Mouse (Mus musculus) neural tube, embryonic 10.5 days (tissue): ENCODE data around the gene Rhox3a2.
"Not testable (repeated sequence)": the region's sequence is repeated elsewhere in the genome, so short reads cannot be mapped to it uniquely, and the experiment has no call there.

Source experiments
- DNase-seq: peaks from one replicate; pipeline ENCODE4 v3.0.0-alpha.2; 2017; ENCODE audit warnings: low spot score; ENCODE audit errors: extremely low spot score

Rhox3a2 gene

DNA sequence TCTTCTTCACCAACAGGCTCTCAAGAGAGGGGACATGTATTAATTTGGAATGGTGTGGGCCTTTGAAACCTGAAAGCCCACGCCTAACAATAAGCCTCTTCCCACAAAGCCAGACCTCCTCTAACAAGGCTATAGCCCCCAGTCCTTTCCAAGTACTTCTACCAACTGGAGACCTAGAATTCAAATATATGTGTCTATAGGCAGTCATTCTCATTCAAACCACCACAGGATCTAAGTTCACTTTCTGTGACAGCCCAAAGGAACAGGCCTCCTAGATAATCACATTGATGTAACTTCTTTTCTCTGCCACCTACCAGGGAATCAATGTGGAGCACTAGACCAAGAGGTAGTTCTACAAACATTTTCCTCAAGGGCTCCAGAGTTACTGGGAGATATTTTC is at the start of gene Rhox3a2:
TSS of gene Rhox3a2 (plus strand) at position 301 of the 400 bp plus-strand sequence.
- DNase-seq, result not testable (repeated sequence)

GRCm38 (mm10) chrX:37390548-37390947 is 10.7 kb downstream of the Rhox3a2 start, which contains the start of gene Rhox4a2:
Gene Rhox4a2, plus strand, starts transcription at chrX:37390848.
- DNase-seq, result not testable (repeated sequence)

DNA sequence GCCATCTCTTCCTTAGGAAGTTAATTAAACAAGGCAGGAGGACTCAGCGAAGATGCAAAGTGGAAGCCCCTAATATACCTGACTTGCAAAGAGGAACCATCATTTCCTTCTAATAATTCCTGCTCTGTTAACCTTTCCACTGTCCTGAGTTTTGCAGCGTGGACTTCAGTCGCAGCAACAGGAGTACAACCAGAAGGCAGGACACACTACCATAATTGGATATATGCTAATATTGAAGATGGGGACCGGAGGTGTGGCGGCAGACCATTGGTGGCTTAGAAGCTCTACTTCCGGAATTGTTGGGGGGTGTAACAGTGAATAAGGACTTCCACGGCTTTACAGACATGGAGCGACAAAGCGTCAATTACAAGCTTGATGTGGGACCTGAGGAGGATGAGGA is 31.9 kb downstream of the Rhox3a2 start, which contains the start of gene Rhox2b:
TSS of gene Rhox2b (plus strand) at position 301 of the 400 bp plus-strand sequence.
- not testable (repeated sequence) for DNase-seq

GRCm38 (mm10) chrX:37432194-37432593 is 52.4 kb downstream of the Rhox3a2 start, which contains the start of gene Rhox4b:
Gene Rhox4b, plus strand, starts transcription at chrX:37432494.
- DNase-seq, result not testable (repeated sequence)
